Mouse (Mus musculus): ENCODE results near the gene Lpin2.

Lpin2 gene

DNA sequence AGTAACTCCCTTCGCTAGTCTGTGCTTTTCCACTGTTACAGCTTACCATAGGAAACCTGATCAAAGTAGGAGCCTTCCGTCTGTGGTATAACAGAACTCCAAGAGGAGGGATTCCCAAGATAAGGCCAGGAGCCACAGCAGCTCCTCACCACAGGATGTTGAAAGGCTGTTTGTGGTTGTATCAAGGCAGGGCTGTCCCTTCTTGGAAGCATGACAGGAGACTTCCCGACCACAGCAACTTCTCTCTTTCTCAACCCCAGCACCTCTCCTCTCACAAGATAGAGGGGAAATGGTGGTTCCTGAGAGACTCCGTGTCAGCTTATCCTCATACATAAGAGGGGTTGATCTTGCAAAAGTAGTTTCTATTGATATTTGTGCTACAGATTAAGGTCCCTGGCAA is 82.4 kb downstream of the Lpin2 start:
- DNase-seq (ENCODE audit: low spot score) = no peak

DNA sequence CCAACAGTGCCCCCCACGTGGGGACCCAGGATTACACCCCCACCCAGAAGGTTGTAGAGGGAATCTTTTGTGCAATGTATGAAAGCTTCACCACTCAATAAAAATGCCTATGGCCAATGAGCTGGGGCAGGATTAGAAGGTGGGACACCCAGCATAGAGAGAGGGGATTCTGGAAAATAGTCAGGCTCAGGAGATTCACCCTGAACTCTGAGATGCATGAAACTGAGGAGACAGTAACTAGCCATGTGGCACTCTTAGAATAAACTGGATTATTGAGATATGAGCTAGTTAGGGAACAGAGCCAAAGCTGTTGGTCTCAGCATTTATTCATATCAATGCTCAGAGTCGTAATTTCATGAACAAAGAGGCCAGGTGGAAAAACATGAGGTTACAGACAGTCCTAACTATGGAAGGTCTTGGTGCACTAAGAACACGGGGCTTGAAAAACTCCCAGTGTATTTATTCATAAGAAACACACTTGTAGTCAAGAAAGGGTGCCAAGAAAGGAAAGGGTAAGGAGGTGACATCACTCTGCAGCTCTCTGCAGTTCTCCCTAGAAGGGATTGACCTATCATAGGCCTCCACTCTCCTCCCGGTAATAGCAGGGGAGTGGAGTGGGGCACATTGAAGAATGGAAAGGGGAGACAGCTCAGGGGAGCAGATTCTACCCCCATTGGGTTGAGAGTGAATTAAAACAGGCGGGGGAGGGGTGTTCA is 83.1 kb downstream of the Lpin2 start:
- DNase-seq (ENCODE audit: low spot score) = no peak

DNA sequence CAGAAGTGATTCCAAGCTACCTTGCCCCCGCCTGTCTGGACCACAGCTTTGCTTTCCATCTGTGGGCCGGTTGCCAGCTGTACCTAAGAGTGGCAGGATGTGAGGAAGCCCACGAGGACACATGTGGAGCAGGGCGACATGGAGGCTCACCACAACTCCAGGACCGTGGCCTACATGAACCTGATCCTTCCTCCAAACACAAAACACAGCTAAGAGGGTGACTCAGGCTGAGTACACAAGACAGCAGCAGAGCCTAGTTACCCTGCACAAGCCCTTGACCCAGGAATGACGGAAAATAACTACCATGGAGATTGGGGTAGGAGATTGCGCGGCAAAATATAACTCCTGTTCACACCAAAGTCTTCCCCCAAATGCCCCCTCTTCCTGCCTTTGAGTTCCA is 85.0 kb downstream of the Lpin2 start:
- no peak for DNase-seq (ENCODE audit: low spot score)

DNA sequence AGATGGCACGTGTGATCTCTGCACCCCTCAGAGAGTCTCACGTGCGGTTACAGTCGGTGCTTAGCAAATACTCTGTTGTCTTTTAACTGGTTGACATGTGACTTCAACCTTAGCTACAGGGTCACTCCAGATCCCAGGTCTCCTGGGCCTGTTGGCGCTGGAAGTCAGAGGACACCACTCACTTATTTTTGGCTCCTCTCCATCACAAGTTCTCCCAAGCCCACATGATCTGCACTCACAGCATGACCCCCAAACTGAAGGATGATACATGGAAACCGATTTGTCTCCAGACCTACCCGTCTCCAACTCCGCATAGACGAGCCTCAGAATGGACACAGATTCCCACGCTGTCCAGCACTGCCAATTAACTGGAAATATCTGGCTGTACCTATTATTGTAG is 85.8 kb downstream of the Lpin2 start:
- no peak for DNase-seq (ENCODE audit: low spot score)

DNA sequence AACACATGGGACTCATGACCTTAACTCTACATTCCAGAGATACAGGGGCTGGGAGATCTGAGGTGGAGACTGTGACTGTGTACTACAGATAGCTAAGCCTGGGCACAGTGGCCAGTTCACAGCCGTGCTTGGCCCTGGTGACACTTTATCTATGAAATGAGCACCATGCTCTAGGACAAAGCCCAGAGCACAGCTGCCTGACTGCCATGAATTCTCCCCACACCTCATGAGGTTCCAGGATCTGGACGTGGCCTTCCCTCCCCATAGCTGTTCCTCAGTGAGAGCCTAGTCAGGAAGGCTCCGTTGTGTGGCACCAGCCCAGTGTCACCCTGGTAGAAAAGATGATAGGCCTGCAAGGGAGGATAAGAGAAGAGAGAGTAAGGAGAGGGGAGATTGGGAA is 86.2 kb downstream of the Lpin2 start:
- no peak for DNase-seq (ENCODE audit: low spot score)

DNA sequence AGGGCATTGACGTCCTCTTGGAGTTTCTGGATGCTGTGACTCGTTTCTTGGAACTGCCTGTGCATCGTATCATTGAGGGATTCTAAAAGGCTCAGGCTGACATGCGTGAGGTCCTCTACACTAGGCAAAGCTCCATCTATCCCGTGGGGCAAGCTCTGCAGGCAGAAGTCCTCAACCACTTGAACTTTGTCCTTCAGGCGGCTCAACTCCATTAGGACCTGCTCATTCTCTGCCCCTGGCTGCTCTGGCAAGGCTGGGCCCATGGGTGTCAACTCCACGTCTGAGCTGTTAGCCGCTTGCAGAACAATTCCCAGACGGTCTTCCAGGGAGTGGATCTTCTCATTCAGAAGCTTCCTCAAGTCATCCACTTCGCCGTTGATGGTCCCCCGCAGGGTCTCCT is 91.5 kb downstream of the Lpin2 start:
- no peak for DNase-seq (ENCODE audit: low spot score)

DNA sequence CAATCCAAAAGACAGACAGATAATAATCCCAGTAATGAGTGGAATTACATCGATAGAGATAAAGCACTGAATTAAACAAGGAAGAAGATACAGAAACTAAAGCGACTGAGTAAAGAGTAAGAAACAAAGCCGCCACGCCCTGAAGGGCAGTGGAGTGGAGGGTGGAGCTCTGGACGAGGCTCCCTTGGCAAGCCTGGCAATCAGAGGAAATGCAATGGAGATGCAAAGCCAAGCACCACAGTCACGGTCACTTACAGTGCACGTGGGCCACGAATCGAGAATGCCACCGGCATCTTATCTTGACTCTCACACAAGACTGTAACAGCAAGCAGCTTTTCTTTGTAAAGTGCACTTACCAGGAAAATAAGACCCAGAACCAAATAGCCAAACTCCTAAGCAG is 94.4 kb downstream of the Lpin2 start:
- no peak for DNase-seq (ENCODE audit: low spot score)

DNA sequence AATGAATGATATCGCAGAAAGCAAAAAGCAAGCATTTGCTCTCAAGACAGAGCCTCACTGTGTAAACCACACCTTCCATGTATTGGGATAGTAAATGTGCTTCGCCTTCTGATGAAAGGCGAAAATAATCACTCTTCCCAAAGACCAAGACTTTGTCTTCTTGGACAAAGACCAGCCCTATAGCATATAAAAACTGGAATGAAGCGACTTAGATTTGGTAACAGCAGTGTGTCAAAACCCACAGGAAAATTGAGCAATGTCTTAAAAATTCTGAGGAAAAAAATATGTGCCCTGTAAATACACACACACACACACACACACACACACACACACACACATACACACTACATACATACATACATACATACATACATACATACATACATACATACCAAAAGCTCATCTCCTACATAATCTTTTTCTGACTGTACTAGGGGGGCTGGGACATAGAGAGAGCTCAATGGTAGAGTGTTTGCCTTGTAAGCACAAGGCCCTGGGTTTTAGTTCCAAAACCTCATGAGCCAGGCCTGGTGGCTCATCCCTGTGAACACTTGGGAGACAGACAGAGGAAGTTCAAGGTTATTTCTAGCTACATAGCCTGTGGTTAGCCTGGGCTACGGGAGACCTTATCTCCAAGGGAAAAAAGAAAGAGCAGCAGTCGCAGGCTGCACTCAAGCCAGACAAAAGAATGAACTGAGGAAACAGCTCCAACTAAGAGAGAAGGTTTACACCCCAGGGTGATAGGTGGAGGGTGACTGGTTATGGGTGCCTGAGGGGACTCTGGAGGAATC is 95.5 kb downstream of the Lpin2 start:
- DNase-seq (ENCODE audit: low spot score) = no peak

DNA sequence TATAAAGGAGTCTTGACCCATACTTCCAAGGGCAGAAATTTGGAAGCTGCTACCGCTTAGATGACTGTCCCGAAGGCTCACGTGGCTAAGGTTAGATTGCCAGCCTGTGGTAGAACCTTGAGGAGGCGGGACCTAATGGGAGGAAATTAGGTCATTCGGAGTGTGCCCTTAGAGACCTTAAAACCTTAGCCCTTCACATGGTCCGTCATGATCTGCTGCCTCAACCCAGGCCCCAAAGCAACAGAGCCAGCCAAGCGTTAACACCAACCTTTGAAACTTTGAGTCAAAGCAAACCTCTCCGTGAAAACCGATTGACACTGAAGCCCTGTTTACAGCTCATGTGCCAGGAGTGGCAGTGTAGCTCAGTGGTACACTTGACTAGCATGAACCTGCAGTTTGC is 100.4 kb downstream of the Lpin2 start:
- DNase-seq (ENCODE audit: low spot score) = no peak

DNA sequence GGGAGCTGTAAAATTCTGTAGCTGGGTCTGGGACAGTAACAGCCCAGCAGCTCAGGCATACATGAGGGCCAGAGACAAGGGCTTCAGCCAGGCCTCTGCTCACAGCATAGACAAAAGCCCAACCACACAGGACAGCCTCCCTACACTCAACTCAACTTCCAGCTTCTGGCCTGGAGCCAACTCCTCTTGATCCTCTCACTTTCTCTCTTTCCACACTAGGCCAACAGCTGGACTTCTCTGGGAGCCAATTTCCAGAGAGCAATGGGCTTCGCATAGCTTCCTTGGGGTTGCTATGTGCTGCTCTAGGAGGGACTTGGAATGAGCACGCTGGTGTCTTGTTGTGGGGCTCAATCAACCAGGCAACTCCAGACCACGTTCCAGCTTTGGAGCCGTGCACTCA is 100.9 kb downstream of the Lpin2 start:
- no peak for DNase-seq (ENCODE audit: low spot score)

DNA sequence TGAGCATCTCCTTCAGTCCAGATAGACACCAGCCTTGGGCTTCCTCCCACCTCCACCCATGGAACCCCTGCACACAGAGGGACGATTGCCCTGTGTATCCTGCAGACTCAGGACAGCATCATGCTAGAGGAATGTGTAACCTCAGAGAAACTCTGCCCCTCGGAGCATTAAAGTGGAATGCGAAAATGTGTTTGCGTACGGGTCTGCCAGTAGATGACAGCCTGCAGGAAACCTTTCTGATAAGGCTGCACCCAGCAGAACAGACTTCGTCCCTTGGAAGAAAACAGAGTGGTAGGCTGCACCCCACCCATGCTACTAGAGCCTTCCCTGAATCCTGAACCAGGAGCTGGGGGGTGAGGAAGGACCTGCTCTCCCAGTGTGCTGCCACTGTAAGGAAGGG is 102.5 kb downstream of the Lpin2 start:
- DNase-seq (ENCODE audit: low spot score) = peak; percentile 67

DNA sequence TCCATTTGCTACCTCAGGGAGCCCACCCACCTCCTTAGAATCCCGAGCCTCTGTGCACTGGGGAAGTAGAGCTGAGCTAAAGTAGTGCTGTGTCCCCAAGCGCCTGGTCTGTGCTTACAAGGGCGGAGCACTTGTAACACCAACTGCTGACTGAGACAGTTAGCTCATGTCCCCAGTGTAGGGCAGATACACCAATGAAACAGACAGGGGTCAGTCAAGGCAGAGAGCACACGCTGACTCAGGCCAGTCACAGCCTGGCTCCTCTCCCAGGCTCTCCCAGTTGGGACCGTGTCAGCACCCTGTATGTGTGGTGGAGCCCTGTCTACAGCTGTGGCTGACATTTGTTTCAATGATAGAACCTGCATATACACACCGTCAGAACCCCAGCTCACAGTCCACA is 103.6 kb downstream of the Lpin2 start:
- peak; percentile 20 for DNase-seq (ENCODE audit: low spot score)

DNA sequence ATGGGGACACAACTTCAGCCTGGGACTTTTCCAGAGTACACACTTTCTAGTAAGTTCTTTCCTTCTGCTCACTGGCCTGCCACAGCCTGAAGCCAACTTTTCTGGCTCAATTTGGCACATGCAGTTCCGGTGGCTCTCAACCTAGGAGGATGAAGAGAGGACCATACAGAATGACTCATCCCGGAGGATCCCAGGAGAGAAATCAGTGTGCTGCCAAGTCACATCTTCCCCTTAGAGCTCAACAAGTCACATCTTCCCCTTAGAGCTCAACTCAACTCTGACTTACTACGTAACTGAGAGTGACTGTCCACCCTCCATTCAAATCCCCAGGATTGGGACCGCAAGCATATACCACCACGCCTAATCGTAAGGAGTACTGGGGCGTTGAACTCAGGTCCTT is 105.2 kb downstream of the Lpin2 start:
- no peak for DNase-seq (ENCODE audit: low spot score)

DNA sequence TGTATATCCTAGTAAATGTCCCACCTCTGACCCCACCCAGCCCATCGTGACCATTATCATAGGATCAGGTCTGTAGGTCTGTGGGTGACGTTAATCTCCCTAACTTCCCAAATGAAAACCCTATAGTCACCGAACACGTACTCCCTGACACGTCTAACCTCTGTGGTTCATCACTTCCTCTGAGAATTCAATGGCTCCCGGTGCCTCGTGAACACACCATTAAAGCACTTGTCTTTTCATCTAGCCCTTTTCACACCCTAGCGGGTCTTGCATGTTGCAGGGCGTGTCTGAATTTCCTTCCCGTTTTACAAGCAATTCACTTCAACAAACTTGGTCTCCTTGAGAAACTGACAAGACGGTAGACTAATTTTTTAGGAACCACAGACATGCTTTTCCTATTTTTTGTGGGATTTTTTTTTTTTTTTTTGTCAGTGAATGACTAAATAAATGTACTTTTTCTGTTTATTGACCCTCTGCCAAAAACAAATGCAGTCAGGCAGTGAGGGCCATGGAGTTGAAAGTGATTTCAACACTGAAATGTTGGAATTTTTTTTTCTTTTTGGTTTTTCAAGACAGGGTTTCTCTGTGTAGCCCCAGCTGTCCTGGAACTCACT is 105.9 kb downstream of the Lpin2 start:
- DNase-seq (ENCODE audit: low spot score) = no peak

DNA sequence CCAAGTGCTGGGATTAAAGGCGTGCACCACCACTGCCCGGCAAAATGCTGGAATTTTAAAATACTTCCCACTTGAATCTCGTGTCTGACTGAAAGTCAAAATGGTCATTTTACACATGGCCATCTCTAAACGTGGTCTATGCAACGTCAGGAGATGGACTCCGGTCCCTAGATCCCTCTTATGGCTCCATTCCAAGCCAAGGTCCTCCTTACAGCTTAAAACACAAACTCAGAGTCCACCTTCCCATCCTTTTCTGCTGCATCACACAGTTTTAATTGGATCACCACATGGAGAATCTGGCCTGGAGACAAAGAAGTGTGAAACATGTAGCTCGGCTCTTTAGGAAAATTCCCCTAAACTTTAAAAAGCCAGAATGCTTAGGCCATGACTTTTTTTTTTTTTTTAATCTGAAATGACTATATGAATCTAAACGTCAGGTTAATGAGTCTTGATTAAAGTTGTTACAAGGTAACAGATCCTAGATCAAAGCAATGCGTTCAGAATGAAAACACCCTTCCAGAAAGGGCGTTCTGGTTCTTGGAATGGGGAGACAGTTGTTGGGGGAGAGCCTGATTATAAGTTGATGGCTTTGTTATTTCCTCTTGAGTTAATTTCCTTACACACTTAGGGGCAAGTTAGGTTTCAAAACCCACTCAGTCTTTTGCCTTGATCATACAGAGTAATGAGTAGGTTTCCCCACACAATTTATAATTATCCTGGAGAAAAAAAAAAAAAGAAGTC is 106.6 kb downstream of the Lpin2 start:
- DNase-seq (ENCODE audit: low spot score) = no peak

DNA sequence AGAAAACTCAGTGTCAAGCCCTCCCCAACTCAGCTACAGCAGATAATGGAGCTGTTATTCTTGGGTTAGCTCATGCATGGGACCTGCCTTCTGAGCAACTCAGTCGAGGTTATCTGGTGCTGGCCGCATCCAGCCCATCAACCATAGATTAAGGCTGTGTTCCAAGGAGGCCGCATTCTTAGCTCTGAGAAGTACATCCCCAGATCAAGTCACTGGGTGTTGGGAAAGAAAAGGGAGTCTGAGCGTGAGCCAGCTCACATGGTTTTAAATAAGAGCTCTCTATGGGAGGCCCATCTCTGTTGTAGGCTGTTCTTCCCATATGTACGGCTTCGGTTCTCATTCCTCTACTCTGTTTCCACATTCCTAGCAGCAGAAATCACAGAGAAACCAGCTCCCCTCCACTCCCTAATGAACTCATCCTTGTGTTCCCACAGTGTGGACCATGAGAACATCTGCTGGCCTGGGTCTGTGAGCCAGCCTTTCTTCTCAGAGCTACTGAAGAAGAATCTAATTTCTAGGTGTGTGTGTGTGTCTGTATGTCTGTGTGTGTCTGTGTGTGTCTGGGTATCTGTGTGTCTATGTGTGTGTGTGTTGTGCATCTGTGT is 107.3 kb downstream of the Lpin2 start:
- DNase-seq (ENCODE audit: low spot score) = no peak

DNA sequence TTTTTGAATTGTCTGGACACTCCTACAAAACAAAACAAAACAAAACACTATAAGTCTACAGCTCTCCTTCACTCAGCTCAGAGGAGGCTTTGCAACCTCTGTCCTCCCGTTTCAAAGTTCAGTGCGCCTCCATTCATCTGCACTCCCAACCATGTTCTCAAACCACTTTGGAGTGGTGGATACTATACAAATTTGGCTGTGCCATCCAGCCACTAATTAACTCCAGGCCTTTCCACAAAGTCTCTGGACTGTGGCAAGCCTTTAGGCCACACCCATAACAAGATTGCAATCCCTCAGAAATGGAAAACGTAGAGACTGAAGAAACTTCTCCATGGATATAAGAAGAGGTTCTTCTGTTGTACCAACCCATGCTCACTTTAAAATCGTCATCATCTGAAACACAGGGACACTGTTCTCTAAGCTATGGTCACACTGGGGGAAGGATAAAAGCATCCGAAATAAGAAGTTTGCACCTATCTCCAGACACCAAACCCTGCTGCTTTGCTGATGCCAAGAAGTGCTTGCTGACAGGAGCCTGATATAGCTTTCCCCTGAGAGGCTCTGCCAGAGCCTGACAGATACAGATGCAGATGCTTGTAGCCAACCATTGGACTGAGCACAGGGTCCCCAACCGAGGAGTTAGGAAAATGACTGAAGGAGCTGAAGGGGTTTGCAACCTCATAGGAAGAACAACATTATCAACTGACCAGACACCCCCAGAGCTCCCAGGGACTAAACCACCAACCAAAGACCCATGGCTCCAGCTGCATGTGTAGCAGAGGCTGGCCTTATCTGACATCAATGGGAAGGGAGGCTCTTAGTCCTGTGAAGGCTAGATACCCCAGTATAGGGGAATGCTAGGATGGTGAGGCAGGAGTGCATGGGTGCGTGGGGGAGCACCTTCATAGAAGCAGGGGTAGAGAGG is 108.4 kb downstream of the Lpin2 start:
- no peak for DNase-seq (ENCODE audit: low spot score)

DNA sequence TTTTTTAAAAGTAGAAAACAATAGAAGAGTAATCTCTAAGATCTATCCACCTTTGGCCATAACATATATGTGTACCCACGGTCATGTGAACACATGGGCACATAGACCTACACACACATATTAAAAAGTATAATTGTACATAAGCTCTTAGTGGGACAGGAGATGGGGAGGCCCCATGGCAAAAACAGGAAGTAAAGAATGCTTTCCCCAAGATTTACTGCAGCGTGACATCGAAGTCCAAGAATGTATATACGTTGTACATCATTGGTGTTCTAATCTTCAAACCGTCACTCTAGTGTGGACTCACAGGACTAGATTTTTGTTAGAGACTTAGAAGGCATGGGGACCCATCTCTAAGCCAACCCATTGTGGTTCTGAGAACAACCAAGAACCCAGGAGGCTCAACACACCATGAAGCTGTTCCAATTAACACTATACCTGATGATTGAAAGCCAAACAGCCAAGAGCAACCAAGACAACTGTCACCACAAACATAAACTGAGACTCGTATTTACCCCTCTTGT is 109.6 kb downstream of the Lpin2 start:
- no peak for DNase-seq (ENCODE audit: low spot score)

DNA sequence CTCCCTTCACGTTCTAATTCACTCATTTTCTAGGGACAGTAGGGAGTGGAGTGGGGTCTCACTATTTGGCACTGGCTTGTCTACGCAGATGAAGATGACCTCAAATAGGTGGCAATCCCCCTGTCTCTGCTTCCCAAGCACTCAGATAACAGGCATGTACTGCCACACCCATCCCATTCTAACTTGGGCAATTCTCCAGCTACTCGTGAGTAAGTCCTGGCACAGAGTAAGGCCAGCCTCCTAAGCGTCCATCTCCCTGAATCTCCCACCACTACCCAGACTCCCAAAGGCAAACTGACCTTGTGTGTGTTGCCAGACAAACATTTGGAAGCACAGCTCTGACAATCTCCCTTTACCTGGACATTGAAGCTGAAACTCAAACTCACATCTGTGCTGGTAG is 110.5 kb downstream of the Lpin2 start:
- no peak for DNase-seq (ENCODE audit: low spot score)

DNA sequence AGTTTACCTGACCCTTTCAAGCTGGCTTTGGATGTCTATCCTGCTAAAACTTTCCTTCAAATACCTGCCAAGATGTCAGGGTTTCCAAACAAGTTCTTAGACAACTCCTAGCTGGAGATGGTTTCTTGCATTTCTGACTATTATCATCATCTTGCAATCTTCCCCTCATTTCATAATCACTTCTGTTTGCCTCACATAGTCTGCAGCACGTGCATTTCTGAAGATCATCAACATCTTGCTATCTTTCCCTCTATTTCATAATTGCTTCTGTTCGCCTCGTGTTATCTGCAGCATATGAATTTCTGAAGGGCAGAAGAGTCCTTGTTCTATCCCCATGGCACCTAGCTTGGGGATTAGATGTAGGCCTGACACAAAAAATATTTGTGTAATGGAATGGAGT is 112.2 kb downstream of the Lpin2 start:
- DNase-seq (ENCODE audit: low spot score) = no peak
